Mouse (Mus musculus) small intestine, adult 2 months (tissue): ENCODE data around the gene Il22ra2.

Source experiments
- CTCF ChIP-seq: fragments of 200-500 bp; IDR thresholded peaks from 2 replicates; pipeline ENCODE4 v1.5.1; 2012; ENCODE audit warnings: low read depth, mild to moderate bottlenecking, control low read depth, inconsistent platforms, low read length, moderate library complexity, mixed read lengths; ENCODE audit not compliant: insufficient replicate concordance, insufficient read length; ENCODE audit errors: extremely low read depth
- POLR2A ChIP-seq: fragments of 200-500 bp; IDR thresholded peaks from 2 replicates; pipeline ENCODE4 v1.6.1; 2012; ENCODE audit warnings: low read depth, mild to moderate bottlenecking, control low read depth, inconsistent platforms, low read length, moderate library complexity

DNA sequence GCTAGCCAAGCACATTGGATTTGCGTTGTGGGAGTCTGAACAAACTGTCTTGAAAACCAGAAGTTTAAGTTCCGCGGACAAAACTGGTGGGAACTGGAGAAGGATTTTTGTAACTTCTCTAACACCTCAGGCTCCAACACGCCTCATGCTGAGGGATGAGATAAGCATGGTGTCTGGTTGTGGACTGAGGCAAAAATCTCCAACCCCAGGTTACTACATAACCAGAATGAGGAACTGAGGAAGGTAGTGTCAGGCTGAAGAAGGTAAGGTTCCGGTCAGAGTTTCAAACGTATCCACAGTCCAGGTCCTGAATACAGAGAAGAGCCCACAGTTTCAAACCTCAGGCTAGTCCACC, 30.5 kb upstream of the Il22ra2 start:
- TF ChIP-seq CTCF (no peak), POLR2A (no peak)
